Mouse (Mus musculus) erythroblast, embryonic 14.5 days (primary cell): Measurements from ENCODE around the gene Atp6v1a.

ENCODE experiments used
- GATA1 ChIP-seq: IDR thresholded peaks from 2 replicates; pipeline ENCODE4 v1.6.1; 2012; ENCODE audit warnings: low read length, inconsistent platforms, mixed read lengths
- TAL1 ChIP-seq: IDR thresholded peaks from 3 replicates; pipeline ENCODE4 v1.6.1; 2012; ENCODE audit warnings: low read length, inconsistent platforms, mixed read lengths

- TF ChIP-seq GATA1: no peak
- no peak for TF ChIP-seq TAL1
Measured at GRCm38 (mm10) chr16:44099377-44099776, 40.1 kb downstream of the Atp6v1a start.
